ENCODE assay signal across 9 mouse cellular contexts in genomic region chr9:67813665-67814337, GRCm38 (mm10). TPM values are rescaled to one million over a fixed set of nuclear protein-coding genes. Genes with fewer than 3 reads are reported as not detected.
DNase-seq lines count a peak whose midpoint lies in the region; ATAC-seq and TF ChIP-seq lines count a peak whose summit lies in the region.
"Had no signal": no experiment of that assay in that cellular context is flagged by ENCODE, and none has a peak within 500 bp of the region (broad histone marks: within the 10 kb centered on the region; RNA-seq: fewer than 3 reads in every experiment).

No protein-coding gene starts in this region.

- no peak for TF ChIP-seq EP300 in heart, adult 2 months (IDR thresholded peaks at IDR 0.05; ENCODE audit: insufficient read depth, low read depth, low read length)

- no peak overlapping the region; the same call in 1 of the 2 replicates for H3K9ac ChIP-seq in heart, adult 2 months (ENCODE audit: low read depth, low read length)
- H3K9ac ChIP-seq in kidney, embryonic 15.5 days: no peak overlapping the region
- no peak overlapping the region for H3K9ac ChIP-seq in midbrain, embryonic 15.5 days
- H3K9ac ChIP-seq: neural tube, embryonic 13.5 days had no signal

- peak overlapping the region; percentile 43 for H3K4me2 ChIP-seq in kidney, embryonic 15.5 days
- no peak overlapping the region for H3K4me2 ChIP-seq in midbrain, embryonic 15.5 days
- H3K4me2 ChIP-seq: neural tube, embryonic 13.5 days had no signal

- TF ChIP-seq CTCF in heart, adult 2 months (IDR thresholded peaks at IDR 0.05): no peak

- intact Hi-C loops in heart, adult 2 months (cut with DNase I): no loop called here

- no peak for TF ChIP-seq POLR2A in heart, adult 2 months (IDR thresholded peaks at IDR 0.05; ENCODE audit: insufficient read depth, low read depth, low read length)

- H3K4me1 ChIP-seq in heart, adult 2 months (ENCODE audit: control insufficient read depth, insufficient read depth, low read length): peaks cover 6% of the 10 kb centered on the region
- H3K4me1 ChIP-seq in kidney, embryonic 15.5 days: peaks cover 26% of the 10 kb centered on the region
- H3K4me1 ChIP-seq in midbrain, embryonic 15.5 days: 0 out of 2 replicates have a peak, but pooled peaks cover 3% of the 10 kb centered on the region
- H3K4me1 ChIP-seq: neural tube, embryonic 13.5 days had no signal

- no peaks in the 10 kb centered on the region for H3K79me2 ChIP-seq in heart, adult 2 months (replicated peaks; ENCODE audit: control insufficient read depth, insufficient read depth, low read length)

- no peaks in the 10 kb centered on the region for H3K36me3 ChIP-seq in heart, adult 2 months (ENCODE audit: control insufficient read depth, insufficient read depth, low read length)
- no peaks in the 10 kb centered on the region for H3K36me3 ChIP-seq in kidney, embryonic 15.5 days
- H3K36me3 ChIP-seq in midbrain, embryonic 15.5 days (replicated peaks): no peaks in the 10 kb centered on the region
- H3K36me3 ChIP-seq: neural tube, embryonic 13.5 days had no signal

- no peaks in the 10 kb centered on the region for H3K27me3 ChIP-seq in heart, adult 2 months (ENCODE audit: control insufficient read depth, insufficient read depth, low read length)
- H3K27me3 ChIP-seq in kidney, embryonic 15.5 days: no peaks in the 10 kb centered on the region
- H3K27me3 ChIP-seq in midbrain, embryonic 15.5 days (replicated peaks): no peaks in the 10 kb centered on the region
- H3K27me3 ChIP-seq: neural tube, embryonic 13.5 days had no signal

- DNase-seq in CD4-positive, CD25-positive, alpha-beta regulatory T cell, adult 2 months (ENCODE audit: low read depth, low spot score): peak; percentile 66
- peak; percentile 51 for DNase-seq in adrenal gland, postnatal 25 days
- DNase-seq in heart, adult 2 months: peak; percentile 80 to 86
- no peak for DNase-seq in frontal cortex, postnatal 14 days (ENCODE audit: low spot score in 2 of 2)

- H3K4me3 ChIP-seq in heart, adult 2 months: no peak overlapping the region
- 0 out of 2 replicates have a peak overlapping the region, but pooled peaks have one; percentile 5 for H3K4me3 ChIP-seq in kidney, embryonic 15.5 days (replicated peaks)
- H3K4me3 ChIP-seq in midbrain, embryonic 15.5 days: no peak overlapping the region
- H3K4me3 ChIP-seq: neural tube, embryonic 13.5 days had no signal

- no peaks in the 10 kb centered on the region for H3K9me3 ChIP-seq in kidney, embryonic 15.5 days (replicated peaks)
- no peaks in the 10 kb centered on the region for H3K9me3 ChIP-seq in midbrain, embryonic 15.5 days
- H3K9me3 ChIP-seq: neural tube, embryonic 13.5 days had no signal

- ATAC-seq in kidney, embryonic 15.5 days (replicated peaks; ENCODE audit: low FRiP score): peak; percentile 86
- peak; percentile 95 for ATAC-seq in megakaryocyte progenitor cell, adult 5-6 weeks (replicated peaks; ENCODE audit: poor library complexity)
- no peak for ATAC-seq in midbrain, embryonic 15.5 days (replicated peaks)
- ATAC-seq in erythroblast, adult 5-6 weeks (replicated peaks; ENCODE audit: low FRiP score, poor library complexity, severe bottlenecking): no peak

- 2% methylated on average over 8 of the region's 8 CpGs for WGBS in heart, adult 2 months
- WGBS in kidney, embryonic 15.5 days: 4% methylated on average over 8 of the region's 8 CpGs
- whole genome bisulfite sequencing in midbrain, embryonic 15.5 days: 18% methylated on average over 8 of the region's 8 CpGs

- peak overlapping the region; percentile 74 for H3K27ac ChIP-seq in heart, adult 2 months
- peak overlapping the region; percentile 70 for H3K27ac ChIP-seq in kidney, embryonic 15.5 days
- H3K27ac ChIP-seq in midbrain, embryonic 15.5 days: no peak overlapping the region
- H3K27ac ChIP-seq: neural tube, embryonic 13.5 days had no signal

RNA-seq across cellular contexts. Expression of gene C2cd4a, which starts 18.3 kb away (rescaled TPM):
- not detected in 2 replicates for total RNA-seq in adrenal gland, postnatal 25 days (2021)
- total RNA-seq in heart, adult 2 months (2021): not detected
- polyA plus RNA-seq in heart, adult 2 months (2012; rRNA removed): 0.08 TPM in 1 of 2 replicates, not detected in the other
- polyA plus RNA-seq in kidney, embryonic 15.5 days (2015; fragmentation: Nextera tagmentation; extraction: Ambion mirVana): 1.1 and 1.6 TPM in 2 replicates
- not detected in 2 replicates for total RNA-seq in megakaryocyte progenitor cell, adult 5-6 weeks (2015)
- total RNA-seq in megakaryocyte progenitor cell, adult 5-6 weeks (2017): not detected in 2 replicates
- polyA plus RNA-seq in midbrain, embryonic 15.5 days (2015; fragmentation: Nextera tagmentation; extraction: Ambion mirVana): 0.27 and 0.45 TPM in 2 replicates
- total RNA-seq in erythroblast, adult 5-6 weeks (2015; ENCODE audit: low replicate concordance): not detected in 2 replicates
- not detected in 2 replicates for total RNA-seq in erythroblast, adult 5-6 weeks (2017; ENCODE audit: low replicate concordance)

RNA-seq across cellular contexts. Expression of gene Vps13c, which starts 26.4 kb away (rescaled TPM):
- 61.2 and 75.2 TPM in 2 replicates for total RNA-seq in adrenal gland, postnatal 25 days (2021)
- 10 to 100 TPM; 41.1 to 51.1 TPM for total RNA-seq in heart, adult 2 months (2021)
- 6.5 and 13.2 TPM in 2 replicates for polyA plus RNA-seq in heart, adult 2 months (2012; rRNA removed)
- 4.1 and 4.3 TPM in 2 replicates for polyA plus RNA-seq in kidney, embryonic 15.5 days (2015; fragmentation: Nextera tagmentation; extraction: Ambion mirVana)
- 43.9 and 46.1 TPM in 2 replicates for total RNA-seq in megakaryocyte progenitor cell, adult 5-6 weeks (2015)
- total RNA-seq in megakaryocyte progenitor cell, adult 5-6 weeks (2017): 44.8 and 54.9 TPM in 2 replicates
- polyA plus RNA-seq in midbrain, embryonic 15.5 days (2015; fragmentation: Nextera tagmentation; extraction: Ambion mirVana): 10.6 and 12.8 TPM in 2 replicates
- total RNA-seq in erythroblast, adult 5-6 weeks (2015; ENCODE audit: low replicate concordance): 6.7 and 12.3 TPM in 2 replicates
- total RNA-seq in erythroblast, adult 5-6 weeks (2017; ENCODE audit: low replicate concordance): 6.5 and 8.4 TPM in 2 replicates

RNA-seq across cellular contexts. Expression of gene C2cd4b, which starts 54.6 kb away (rescaled TPM):
- 0.24 TPM in 1 of 2 replicates, not detected in the other for total RNA-seq in adrenal gland, postnatal 25 days (2021)
- 1 to 10 TPM in 1 of 2 experiments, under 1 TPM in 1; 0.73 to 1.5 TPM for total RNA-seq in heart, adult 2 months (2021)
- 0.53 and 1.0 TPM in 2 replicates for polyA plus RNA-seq in heart, adult 2 months (2012; rRNA removed)
- 0.19 and 1.1 TPM in 2 replicates for polyA plus RNA-seq in kidney, embryonic 15.5 days (2015; fragmentation: Nextera tagmentation; extraction: Ambion mirVana)
- total RNA-seq in megakaryocyte progenitor cell, adult 5-6 weeks (2015): not detected in 2 replicates
- not detected in 2 replicates for total RNA-seq in megakaryocyte progenitor cell, adult 5-6 weeks (2017)
- 0.31 and 1.4 TPM in 2 replicates for polyA plus RNA-seq in midbrain, embryonic 15.5 days (2015; fragmentation: Nextera tagmentation; extraction: Ambion mirVana)
- total RNA-seq in erythroblast, adult 5-6 weeks (2015; ENCODE audit: low replicate concordance): not detected in 2 replicates
- not detected in 2 replicates for total RNA-seq in erythroblast, adult 5-6 weeks (2017; ENCODE audit: low replicate concordance)

Comparison
In these comparisons a context has a peak if more than half of its experiments do, and no peak if none do; other contexts are left out.
1. DNase-seq: peak in CD4-positive, CD25-positive, alpha-beta regulatory T cell, adult 2 months (single experiment), adrenal gland, postnatal 25 days (single experiment) and heart, adult 2 months (2 of 2); none in frontal cortex, postnatal 14 days (0 of 2).
2. ATAC-seq: peak in kidney, embryonic 15.5 days (single experiment) and megakaryocyte progenitor cell, adult 5-6 weeks (single experiment); none in midbrain, embryonic 15.5 days (single experiment) and erythroblast, adult 5-6 weeks (single experiment).